Mouse (Mus musculus) cerebellum, postnatal 36 days (tissue): Measurements from ENCODE around the gene Unc5cl.

Experiments used
- DNase-seq, 2 experiments: peaks; one replicate each; pipeline ENCODE4 v3.0.0; 2021 to 2022; ENCODE audit warnings: mixed read lengths in 2 of 2

Unc5cl gene

DNA sequence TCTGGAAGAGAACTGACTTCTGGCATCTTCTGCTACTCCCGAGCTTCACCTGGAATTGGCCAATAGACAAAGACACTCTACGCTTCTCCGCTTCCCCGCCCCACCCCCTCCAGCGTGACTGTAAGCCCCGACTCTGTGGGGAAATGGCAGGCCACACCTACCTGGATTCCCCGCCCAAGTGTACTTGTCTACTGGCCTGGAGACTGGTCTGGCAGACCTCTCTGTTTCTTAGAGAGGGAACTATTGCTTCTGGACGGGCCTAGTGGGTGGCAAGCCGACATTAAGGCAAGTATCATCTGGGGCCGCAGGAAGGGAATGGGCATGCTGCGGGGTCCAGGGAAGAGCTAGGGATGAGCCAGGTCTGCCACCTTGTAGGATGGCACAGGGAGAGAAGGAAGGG, at the start of gene Unc5cl:
Unc5cl (plus strand) TSS at position 214 of the 400 bp plus-strand sequence.
- DNase-seq, result no peak

DNA sequence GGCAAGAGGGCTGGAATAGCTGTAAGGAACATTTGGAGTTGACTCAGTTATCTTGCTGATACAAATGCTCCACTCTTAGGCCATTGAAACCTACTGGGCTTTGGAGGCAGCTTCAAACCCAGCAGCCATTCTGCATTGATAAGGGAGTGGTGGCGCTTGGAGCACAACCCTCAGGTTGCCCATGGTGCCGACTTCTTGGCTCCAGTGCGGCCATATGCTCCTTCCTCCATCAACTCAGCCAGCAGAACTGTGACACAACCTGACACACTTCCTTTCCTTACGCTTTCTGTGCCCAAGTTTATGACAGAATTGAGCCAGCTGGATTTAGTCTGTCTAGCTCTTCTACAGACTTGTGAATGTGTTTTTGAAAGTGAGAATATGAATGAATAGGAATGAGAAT, 47.5 kb upstream of the Unc5cl start:
- DNase-seq, result peak; percentile 23 to 39

DNA sequence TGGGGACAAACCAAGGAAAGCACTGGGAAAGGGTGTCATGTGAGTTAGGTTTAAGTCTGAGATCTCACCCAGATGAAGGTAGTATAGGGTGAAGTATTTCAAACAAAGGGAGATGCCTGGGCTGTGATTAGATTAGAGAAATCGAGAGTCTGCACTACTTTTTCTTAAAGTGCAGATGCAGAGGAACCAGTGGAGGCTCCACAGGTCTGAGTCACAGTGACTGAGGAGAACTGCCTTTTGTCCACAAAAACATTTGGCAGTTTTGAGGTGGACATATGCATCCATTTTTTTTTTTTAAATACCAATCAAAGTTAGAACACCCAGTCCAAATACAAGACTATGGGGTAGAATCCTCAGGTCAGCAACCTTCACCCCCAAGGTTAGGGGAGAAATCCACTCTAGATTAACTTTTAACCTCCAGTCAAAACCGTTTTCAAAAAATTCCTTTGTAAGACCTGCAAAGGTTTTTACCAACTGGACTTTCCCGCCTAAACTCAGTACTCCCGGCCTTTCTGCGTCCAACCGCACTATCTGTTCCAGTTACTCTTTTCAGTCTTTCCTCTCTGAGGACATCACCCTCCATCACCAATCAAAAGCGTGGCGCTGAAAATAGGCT, 46.7 kb upstream of the Unc5cl start:
- no peak for DNase-seq

DNA sequence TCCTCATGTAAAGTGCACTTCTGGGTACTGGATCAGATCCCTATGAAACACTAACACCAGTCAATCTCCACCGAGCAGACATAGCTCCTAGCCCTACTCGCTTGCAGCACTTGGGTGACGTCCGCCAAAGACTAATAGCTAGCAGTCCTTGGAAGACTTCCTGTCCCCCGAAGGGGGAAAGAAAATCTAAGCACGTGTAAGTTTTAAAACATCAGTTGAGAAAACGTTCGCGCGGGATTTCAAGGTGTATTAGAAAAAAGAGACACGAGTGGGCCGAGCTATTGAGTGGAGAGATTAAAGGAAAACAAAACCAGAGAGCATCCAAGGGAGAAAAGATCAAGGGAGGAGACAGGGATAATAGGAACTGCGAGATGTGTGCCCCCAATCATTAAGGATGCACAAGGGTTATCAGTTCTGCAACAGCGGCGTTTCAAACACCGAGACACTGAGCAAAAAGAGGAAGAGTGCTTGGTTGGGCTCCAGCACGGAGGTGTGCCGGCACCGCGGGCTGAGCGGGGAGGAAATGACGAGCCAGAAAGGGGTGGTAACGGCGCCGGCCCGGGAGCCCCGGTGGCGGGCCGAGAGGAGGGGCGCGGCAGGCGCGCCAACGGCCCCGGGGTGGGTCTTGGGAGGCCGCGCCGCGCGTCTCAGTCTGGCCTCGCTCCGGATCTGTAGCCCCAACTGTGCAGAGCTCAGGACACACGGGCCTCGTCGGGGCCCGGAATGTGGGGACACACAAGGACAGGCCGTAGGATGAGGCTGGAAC, 46.0 kb upstream of the Unc5cl start:
- peak; percentile 74 to 75 for DNase-seq

DNA sequence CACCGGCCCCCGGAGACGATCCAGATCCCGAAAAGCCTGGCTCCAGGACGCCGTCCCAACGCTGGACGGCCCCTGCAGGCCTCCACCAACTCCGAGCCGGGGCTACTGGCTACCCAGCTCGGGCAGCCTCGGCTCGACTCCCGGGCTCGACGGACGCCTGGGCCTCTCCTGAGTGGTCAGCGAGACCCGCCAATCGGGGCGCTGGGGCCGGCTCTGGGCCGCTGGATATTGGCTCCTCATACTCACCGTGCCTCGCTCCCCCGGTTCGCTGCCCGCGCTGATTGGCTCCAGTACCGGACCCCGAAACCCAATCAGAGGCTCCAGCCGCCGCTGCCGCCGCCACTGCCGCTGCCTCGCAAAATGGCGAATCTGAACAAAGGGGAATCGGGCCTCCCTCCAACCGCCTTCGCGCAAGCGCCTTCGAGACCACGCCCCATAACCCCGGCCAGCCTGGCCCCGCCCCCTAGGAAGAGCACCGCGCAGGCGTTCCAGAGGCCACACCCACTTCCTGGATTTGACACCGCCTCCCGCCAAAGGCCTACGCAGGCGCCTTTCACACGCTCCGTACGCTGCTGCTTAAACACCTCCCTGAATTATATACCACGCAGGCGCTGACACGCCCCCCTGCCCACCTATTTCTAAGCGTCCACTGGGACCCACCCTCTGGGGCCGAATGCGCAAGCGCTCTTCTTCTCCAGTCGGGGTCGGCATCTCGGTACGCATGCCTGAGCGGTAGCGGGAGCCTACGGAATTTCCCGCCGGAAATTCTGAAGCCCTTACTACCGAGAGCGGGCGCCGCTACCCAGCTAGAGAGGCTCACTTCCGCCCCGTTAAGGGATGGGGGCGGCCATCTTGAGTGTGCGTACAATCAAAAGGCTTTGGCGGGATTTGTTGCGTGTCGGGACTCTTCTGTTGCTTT, 45.1 kb upstream of the Unc5cl start, which contains the start of the genes Nfya and Oard1:
Nfya (minus strand) TSS at position 527 of the 919 bp plus-strand sequence.
Oard1 (plus strand) TSS at position 635 of the 919 bp plus-strand sequence.
- DNase-seq, result peak; percentile 100

DNA sequence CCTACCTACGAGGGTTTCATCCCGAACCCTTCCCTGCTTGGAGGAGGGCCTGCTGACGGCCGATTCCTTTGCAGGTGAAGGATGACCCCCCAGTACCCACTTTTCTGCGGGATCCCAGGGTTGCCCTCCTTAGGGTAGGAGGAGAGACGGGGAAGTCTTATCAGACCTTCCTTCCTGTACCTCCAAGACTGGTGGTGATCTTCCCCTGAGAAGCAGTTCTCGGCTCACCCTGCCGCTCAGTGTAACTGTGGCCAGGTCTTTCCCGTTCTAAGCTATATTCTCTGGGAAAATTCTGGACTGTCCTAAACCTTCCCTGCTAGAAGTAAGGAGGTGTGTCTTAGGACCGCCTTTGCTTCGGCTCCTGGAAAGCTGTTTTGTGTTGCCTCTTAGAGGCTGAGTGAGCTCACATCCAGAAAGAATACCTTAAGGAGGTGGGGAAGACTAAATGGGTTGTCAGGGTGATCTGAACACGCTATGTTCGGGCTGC, 44.4 kb upstream of the Unc5cl start:
- DNase-seq, result no peak

DNA sequence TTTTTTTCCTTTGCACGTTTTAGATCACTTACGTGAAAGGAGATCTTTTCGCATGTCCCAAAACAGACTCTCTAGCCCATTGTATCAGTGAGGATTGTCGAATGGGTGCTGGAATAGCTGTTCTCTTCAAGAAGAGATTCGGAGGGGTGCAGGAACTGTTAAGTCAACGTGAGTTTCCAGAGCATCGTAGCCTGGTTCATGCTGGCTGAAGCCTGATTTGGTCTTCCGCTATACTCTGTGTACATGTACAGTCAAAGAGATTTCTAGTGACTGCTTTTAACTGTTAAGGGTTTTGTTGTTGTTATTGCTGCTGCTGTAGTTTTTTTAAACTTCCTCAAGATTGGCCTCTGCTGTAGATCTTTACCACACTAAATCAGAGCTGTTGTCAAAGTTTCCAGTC, 43.5 kb upstream of the Unc5cl start:
- no peak for DNase-seq

DNA sequence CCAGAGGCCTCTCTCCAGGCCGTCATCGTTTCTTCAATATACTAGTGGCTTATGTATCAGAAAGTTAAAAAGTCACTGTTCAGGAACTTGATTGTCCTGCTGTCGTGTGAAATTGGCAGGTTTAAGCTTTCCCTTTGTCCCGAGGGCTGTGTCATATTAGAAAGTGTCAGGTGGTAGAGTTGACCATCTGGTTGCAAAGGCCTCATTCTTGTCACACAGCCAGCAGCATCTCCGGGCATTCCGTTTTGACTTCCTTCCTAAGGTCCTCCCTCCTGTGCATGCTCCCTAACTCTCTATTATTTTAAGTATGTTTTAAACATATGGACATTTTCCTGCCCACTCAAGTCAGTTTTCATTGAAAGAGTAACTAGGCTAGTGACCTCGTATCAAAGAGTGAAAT, 38.7 kb upstream of the Unc5cl start:
- DNase-seq, result peak; percentile 70 to 71

DNA sequence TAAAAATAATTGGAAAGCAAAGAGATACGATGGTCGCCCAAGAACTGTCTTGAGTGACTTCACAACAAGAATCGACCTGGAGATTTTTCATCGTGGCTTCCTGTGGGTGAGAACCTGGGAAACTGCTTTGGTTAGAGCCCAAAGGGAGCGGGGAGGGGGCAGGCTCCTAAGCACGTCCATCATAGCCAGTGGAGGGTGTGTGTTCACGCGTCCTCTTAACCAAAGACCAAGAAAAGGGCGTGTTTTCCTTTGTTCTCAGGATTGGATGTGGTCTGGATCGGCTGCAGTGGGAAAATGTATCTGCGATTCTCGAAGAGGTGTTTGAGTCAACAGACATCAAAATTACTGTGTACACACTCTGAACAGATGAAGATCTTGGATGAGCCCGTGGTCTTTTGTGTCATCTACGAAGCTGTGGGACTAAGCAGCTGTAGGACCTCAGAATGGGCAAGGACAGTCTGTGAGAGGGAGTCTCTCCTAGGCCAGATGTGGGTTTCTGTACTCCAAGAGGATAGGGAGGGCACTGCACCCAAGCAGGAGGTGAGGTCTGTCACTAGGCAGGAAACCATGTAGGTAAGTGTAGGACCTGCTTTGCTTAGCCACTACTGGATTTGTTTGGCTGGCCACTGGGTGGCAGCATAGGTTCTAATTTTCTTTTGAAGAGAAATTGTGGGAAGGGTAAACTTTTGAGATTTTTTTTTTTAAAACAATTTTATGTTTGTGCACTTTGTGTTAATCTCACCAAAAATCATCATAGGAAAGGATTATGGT, 38.1 kb upstream of the Unc5cl start:
- peak; percentile 61 to 63 for DNase-seq

DNA sequence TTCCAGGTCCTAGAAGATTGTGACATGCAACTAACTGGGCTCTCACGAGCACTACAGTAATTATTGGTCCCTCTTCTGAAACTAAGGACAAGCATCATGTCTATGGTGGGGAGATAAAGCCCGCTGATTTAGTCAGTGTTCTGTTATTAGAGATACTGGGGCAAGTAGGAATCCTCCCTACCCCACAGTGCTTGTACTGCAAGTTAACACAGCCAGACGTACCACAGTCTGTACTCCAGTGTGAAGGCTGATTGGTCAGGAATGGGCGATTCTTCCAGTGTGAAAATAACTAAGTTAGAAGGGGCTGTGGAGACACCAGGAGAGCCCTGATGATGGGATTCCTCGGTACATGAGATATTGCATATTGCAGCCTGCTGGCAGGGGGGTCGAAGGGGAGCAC, 37.2 kb upstream of the Unc5cl start:
- no peak for DNase-seq

DNA sequence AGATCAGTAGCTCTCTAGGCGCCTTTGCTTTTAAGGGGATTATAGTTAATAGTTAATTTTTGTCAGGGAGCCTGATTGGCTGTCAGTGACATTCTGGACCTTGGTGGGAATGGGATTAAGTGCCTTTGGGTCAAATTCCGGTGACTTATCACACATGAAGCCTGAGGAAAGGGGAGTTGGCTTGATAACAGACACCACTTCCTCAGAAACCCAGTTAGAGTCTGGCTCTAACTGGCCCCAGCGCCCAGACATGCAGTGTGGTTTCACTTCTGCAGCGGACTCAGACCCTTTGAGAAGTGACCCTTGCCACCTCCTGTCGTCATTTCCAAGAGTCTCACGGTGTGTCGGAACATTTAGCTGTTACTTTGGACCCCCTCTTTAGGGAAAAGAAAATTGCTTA, 36.5 kb upstream of the Unc5cl start:
- DNase-seq, result no peak

DNA sequence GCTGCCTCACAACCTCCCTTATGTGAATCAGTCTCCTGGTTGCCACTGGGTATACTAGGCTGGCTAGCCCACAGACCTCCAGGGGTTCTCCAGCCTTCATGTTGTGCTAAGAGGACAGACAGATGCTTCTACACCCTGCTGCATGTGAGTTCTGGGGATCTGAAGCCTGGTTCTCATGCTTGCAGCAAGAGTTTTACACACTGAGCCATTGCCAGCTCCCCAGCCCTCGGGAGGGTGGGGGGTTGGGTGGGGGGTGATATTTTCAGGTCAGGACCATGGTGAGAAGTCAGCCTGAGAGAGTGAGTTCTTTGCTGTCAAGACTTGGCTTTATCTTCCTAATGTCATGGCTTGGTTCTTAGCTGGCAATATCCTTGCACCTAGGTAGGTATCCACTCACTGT, 35.9 kb upstream of the Unc5cl start:
- no peak for DNase-seq

DNA sequence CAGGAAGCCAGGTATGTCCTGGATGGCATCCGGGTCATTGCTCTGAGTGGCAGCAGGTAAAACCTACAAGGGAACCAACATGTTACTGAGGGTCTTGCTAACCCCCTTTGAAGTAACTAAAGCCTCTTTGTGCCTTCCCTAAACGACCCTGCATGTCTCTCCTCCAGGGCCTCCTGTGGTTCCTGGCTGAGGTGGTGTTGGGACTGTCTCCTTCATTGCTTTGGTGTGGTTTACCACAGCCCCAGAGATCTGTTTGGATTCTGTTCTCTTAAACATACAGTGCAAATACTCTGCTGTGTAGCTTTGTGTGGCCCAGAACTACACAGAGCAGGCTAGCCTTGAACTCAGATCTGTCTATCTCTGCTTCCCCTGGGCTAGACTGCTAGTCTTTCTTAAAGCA, 35.1 kb upstream of the Unc5cl start:
- no peak for DNase-seq

DNA sequence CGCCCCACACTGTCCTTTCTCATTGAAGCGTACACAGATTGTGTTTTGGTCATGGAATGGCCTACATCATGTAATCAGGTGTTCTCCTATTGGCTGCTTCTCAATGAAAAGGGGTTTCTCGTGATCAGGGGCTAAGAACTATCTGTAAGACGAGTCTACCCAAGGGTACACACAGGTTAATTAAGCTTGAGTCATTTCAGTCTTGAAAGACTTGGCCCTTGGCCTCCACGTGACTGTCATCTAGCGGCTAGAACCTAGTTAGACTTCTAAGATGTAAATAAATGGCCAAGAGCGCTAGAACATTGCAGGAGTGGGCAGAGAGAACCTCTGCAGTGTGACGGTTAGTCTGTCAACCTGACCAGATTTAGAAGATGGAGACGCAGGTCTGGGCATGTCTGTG, 30.5 kb upstream of the Unc5cl start:
- no peak for DNase-seq

DNA sequence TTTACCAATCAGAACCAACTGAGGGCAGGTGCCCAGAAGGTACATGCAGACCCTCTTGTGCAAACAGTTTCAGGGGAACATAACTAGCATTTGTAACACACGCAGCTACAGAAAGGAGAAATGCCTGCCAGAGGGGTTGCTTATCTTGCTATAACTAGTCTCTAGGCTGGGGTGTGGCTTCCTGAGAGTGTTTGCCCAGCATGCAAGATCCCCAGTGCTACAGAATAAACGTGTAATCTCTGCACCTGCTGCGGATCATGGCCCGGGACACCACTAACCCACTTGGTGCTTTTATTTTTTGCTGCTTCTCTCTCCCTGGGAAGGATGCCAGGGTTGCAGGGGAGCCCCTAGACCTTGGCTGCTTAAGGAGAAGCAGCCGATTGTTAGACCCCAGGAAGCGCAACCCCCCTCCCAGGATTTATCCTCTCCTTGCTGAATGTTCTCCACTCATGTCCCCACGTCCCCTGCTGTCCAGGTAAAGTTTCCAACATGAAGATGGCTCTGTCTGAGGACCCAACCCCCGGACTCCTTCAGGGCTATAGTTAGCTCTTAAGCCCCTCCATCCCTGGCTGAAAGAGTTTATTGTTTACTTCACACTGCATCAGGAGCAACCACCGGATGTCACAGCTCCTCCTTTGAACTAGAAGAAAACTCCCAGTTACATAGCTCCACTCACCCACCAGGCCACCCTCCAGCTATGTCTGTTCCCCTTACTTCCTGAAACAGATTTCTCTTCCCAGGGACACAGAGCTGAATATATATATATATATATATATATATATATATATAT, 28.7 kb upstream of the Unc5cl start:
- no peak for DNase-seq

DNA sequence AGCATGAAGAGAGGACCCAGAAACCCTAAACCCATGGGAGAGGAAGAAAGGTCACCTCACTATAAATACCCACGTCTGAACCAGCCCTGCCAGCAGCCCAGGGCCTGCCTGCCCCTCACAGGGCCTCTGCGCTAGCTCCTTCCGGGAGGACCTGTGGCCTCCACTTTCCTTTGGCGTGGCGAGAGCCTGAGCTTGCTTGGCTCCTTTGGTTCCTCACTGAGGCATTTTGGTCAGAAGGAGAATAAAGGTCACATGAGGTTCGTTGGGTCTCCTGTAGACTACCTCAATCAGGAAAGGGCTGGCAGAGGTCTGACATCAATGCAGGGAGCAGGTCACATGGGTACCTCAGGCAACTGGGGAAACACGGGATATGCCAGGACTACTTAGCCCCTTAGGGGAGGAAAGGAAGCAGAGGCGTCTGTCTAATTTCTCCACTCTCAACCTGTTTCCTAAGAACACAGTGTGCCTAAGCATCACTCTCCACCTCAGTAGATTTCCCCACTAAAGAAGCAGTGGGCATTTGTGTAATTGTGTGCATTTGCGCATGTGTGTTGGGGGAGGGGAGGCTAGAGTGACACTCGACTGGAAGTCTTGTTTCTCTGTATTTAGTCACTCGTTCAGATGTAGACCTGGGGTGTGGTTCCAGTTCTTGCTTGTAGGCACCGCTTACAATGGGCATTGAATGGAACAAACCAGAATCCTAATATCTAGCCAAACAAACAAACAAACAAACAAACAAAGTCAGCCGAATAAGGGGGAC, 27.5 kb upstream of the Unc5cl start:
- no peak for DNase-seq

DNA sequence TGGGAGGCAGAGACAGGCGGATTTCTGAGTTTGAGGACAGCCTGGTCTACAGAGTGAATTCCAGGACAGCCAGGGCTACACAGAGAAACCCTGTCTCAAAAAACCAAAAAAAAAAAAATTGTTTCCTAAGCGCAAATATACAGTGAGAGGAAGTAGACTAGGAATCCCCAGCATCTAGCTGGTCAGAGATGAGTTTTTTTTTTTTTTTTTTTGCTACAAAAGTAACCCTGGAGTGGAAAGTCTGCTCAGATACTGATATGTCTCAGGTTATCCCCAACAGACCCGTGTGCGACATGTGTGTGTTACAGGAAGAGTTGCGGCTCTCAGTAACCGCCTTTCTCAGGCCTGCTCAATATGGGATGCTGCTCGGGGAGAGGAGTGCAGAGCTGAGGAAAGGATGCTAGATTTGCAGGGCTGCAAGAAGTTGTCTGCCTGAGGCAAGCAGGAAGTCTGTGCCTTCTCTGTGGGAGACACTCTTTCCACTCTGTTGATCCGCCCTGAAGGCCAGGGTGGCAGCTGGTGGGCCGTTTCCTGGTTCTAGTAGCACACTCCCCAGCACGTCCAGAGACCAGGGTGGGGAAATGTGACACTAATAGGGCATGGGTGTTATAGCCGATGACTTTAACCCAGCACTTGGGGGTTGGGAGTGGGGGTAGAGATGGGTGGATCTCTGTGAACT, 26.7 kb upstream of the Unc5cl start:
- no peak for DNase-seq

DNA sequence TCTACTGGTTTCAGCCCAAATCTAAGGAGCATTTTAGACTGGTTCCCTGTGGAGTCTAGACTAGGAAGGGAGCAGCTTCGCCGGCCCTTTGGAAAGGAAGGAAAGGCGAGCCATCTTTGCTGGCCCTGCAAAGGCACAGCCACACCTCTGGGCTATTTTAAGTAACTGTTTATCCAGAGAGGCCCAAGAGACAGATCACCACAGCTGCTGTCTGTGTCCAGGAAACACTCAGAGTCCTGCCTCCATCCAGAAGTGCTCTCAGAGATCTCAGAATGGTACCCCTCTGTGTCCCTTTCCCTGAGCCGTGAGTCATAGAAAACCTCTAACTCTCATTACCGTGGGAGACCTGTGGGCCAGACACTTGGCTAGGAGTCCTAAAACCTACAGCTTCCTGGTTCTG, 24.3 kb upstream of the Unc5cl start:
- no peak for DNase-seq

DNA sequence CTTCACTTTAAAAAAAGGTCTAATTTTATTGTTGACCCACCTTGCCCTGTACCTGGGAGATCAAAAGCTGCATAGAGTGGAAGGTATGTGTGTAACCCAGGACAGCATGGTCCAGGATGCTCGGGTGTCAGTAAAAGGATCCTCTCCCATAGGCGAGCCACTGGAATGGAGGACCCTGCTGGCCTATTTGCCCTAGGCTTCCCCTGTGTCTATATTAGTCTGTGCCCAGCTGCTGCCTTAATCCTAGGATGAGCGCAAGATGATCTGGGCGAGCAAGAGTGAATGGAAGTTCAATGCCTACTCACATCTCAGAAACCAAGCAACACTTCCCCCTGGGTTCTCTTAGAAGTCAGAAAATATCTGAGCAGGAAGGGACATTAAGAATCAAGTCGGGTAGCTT, 23.6 kb upstream of the Unc5cl start:
- no peak for DNase-seq
